Mouse (Mus musculus): ENCODE results near the gene Ryr3.

- no peak for TF ChIP-seq CTCF (IDR thresholded peaks at IDR 0.05; ENCODE audit: low read depth, low read length)
- no peak for TF ChIP-seq GATA1 (IDR thresholded peaks at IDR 0.05; ENCODE audit: borderline replicate concordance, low read length)
- no peak for TF ChIP-seq GATA2 (IDR thresholded peaks at IDR 0.05; ENCODE audit: borderline replicate concordance, low read depth, low read length)
- no peak for TF ChIP-seq POLR2AphosphoS5 (IDR thresholded peaks at IDR 0.05; ENCODE audit: insufficient replicate concordance, low read depth, low read length)
These were observed 463.6 kb downstream of the Ryr3 start for GRCm38 (mm10) chr2:112753316-112753715.

All from G1E (cell line).